Mouse (Mus musculus): ENCODE measurements at regions not wholly inside any gene's neighbourhood (a gene's known extent, or its start where the extent isn't known, plus 50 kb on each side); places are given as distances from the start of the nearest gene placed in this dataset.

GRCm38 (mm10) chr2:148507523-148507922 lies 64.2 kb upstream of the Cd93 start:
- no peak for DNase-seq (ENCODE audit: low read depth in 1 of 2, low spot score in 2 of 2)

- DNase-seq (ENCODE audit: low read depth in 1 of 2, low spot score in 2 of 2), result no peak
Observed at GRCm38 (mm10) chr2:148506966-148507365, 63.6 kb upstream of the Cd93 start.

- no peak for DNase-seq (ENCODE audit: low read depth in 1 of 2, low spot score in 2 of 2)
Observed at GRCm38 (mm10) chr2:148505651-148506050, 62.3 kb upstream of the Cd93 start.

- DNase-seq (ENCODE audit: low read depth in 1 of 2, low spot score in 2 of 2), result no peak
Observed at GRCm38 (mm10) chr2:148503143-148503854, 59.9 kb upstream of the Cd93 start.

- DNase-seq (ENCODE audit: low read depth in 1 of 2, low spot score in 2 of 2), result no peak
Observed at GRCm38 (mm10) chr2:148502321-148502720, 59.0 kb upstream of the Cd93 start.

GRCm38 (mm10) chr2:148500235-148500936 lies 57.0 kb upstream of the Cd93 start:
- DNase-seq (ENCODE audit: low read depth in 1 of 2, low spot score in 2 of 2), result peak in 1 of 2 experiments; percentile 23

- DNase-seq (ENCODE audit: low read depth in 1 of 2, low spot score in 2 of 2), result no peak
Observed at GRCm38 (mm10) chr2:148497452-148498302, 54.3 kb upstream of the Cd93 start.

GRCm38 (mm10) chr2:148496151-148497040 lies 53.0 kb upstream of the Cd93 start:
- DNase-seq (ENCODE audit: low read depth in 1 of 2, low spot score in 2 of 2), result no peak

GRCm38 (mm10) chr2:148495485-148495884 lies 52.1 kb upstream of the Cd93 start:
- no peak for DNase-seq (ENCODE audit: low read depth in 1 of 2, low spot score in 2 of 2)

GRCm38 (mm10) chr2:148493281-148493680 lies 49.9 kb upstream of the Cd93 start:
- DNase-seq (ENCODE audit: low read depth in 1 of 2, low spot score in 2 of 2), result no peak

Measured in monocyte, adult 2 months (primary cell).